Mouse (Mus musculus) 3T3-L1 (cell line): ENCODE measurements around the gene Ntng2.

ENCODE experiments used
- DNase-seq: peaks from one replicate; pipeline ENCODE4 v3.0.0-alpha.2; 2015; ENCODE audit warnings: low read depth, low spot score

Gene Ntng2

DNA sequence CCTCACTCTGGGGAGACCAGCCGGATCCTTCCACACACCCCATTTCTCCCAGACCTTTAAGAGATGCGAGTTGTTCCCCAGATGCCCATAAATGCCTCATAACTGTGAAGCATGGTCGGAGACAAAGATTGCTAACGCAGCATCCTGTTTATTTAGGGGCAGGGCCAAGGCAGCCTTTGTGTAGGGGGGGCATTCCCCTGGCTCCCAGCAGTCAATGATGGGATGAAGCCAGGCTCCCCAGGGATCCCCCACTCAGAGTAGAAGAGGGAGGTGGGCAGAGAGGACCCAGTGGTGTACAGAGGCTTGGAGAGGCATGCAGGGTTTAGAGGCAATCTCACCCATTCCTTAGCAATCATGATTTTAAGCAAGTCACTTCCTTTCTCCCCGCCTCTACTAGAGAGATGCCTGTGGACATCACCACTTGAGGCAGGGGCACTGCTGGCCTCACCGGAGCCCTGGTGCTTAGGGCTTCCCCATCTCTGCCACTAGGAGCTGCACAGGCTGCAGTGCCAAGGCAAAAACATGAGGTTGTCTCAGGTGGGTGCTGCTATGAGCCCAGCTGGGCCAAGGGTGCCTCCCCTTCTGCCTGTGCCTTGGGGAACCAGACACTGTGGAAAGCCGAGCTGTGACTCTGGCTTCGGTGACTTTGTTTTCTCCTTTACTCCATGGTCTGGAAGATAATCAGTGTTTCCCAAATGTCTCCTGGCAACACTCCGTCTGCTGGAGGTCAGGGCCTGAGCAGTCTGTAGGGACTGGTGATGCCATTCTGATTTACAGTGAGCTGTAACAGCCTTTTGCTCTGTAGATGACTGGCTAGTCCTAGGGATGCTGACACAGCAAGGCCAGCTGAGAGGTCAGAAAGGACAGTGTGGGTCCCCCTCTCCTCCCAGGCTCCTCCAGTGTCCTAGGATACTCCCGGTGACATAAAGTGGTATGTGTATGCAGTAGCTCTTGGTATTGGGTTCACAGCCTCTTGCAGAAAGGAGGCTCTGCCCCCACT is 61.3 kb downstream of the Ntng2 start:
- DNase-seq, result no peak

DNA sequence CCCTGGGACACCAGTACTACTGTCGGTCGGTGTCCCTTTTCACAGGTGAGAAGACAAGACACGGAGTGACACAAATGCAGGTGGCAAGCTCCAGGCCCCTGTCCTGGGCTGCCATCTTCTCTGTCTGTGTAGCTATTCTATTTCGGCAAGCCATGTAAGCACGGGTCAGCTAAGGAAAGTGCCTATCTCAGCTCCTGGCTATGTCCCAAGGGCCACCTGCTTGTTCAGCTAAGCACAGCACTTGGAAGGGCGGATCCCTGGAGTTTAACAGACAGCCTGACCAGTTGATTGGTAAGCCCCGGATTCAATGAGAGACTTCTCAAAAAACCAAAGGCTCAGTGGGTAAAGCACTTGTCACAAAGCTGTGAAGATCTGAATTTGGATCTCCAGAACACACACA is 62.4 kb downstream of the Ntng2 start:
- no peak for DNase-seq

- DNase-seq, result no peak
Measured at GRCm38 (mm10) chr2:29186209-29186608, 66.6 kb downstream of the Ntng2 start.

GRCm38 (mm10) chr2:29183266-29183924 is 69.4 kb downstream of the Ntng2 start:
- DNase-seq, result no peak

DNA sequence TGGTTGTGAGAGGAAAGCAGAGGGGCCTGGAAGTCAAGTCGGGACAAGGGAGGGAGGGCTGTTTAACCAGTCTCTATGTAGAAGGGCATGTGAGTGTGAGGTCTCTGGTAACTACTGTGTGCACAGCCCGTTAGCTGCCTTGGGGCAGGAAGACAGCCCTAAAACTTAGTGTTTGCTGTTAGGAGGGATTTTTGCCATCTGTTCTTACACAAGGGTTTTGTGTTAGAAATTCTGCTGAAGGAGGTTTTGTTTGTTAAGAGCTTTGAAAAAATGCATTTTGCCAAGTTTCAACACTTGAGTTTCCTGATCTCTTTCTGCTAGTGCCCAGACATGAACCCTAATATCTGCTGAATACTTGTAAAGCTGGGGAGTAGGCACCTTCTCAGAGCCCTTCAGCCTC is 71.7 kb downstream of the Ntng2 start:
- DNase-seq, result no peak

- DNase-seq, result no peak
Measured at GRCm38 (mm10) chr2:29179810-29180209, 73.0 kb downstream of the Ntng2 start.

DNA sequence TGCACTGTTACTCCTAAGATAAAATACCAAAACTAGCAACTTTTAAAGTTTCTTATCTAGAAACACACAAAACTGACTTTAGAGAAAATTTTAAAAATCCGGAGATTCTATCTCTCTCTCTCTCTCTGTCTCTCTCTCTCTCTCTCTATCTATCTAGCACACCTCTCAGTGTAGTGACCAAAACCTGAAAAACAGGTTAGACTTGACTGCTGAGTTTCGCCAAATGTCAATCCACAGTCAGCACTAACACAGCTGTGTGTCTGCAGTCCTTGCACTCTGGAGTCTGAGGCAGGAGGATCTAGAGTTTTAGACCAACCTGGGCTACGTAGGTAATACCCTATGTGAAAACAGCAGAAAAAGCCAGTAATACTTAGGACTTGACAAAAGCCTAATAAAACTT is 77.9 kb downstream of the Ntng2 start:
- no peak for DNase-seq

DNA sequence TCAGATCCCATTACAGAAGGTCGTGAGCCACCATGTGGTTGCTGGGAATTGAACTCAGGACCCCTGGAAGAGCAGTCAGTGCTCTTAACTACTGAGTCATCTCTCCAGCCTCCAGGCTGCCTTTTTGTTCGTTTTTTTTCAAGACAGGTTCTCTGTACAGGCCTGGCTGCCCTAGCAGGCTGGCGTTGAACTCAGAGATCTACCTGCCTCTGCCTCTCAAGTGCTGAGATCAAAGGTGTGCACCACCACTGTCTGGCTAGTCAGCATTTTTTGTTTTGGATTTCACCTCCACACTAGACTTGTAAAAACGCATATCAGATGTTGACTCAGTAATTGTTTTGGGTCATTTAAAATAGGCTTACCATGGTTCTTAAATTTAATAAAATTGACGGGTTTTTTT is 84.7 kb downstream of the Ntng2 start:
- no peak for DNase-seq

GRCm38 (mm10) chr2:29151941-29152340 is 100.9 kb downstream of the Ntng2 start:
- DNase-seq, result no peak
